Mouse (Mus musculus): Measurements from ENCODE around the gene Klc1.

GRCm38 (mm10) chr12:111747421-111747820, 11.2 kb upstream of the Klc1 start:
- TF ChIP-seq CTCF (IDR thresholded peaks at IDR 0.05; ENCODE audit: borderline replicate concordance, extremely low read depth, insufficient read depth, insufficient read length) (no peak), POLR2A (IDR thresholded peaks at IDR 0.05; ENCODE audit: borderline replicate concordance, extremely low read depth, insufficient read depth, insufficient read length, poor library complexity, severe bottlenecking) (no peak)

Measured in brain, embryonic 14.5 days (tissue).